Mouse (Mus musculus): ENCODE data around the gene Stk24. TPM values are rescaled to one million over a fixed set of nuclear protein-coding genes. Genes with fewer than 3 reads are reported as not detected.

Gene Stk24
- total RNA-seq, 2 experiments from 2014 or later, result 65.3 to 66.0 TPM

DNA sequence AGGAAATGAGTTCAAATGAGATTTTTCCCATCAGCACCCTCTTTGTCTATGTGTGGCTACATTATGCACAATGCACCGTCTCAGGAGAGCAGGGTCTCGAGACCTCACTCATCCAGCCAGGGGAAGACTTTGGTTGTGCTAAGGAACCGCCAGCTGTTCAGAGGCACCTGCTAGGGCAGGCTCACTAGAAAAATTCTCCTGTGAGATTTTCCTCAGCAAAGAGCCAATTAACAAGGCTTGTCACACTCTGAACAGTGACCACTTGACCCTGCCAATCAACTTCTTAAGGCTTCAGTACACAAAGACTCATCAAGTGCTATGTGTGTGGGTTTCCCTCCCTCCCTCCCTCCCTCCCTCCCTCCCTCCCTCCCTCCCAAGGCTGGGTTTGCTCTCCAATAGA lies 4.0 kb upstream of the Stk24 start:
- DNase-seq (ENCODE audit: low spot score in 2 of 2), result no peak

DNA sequence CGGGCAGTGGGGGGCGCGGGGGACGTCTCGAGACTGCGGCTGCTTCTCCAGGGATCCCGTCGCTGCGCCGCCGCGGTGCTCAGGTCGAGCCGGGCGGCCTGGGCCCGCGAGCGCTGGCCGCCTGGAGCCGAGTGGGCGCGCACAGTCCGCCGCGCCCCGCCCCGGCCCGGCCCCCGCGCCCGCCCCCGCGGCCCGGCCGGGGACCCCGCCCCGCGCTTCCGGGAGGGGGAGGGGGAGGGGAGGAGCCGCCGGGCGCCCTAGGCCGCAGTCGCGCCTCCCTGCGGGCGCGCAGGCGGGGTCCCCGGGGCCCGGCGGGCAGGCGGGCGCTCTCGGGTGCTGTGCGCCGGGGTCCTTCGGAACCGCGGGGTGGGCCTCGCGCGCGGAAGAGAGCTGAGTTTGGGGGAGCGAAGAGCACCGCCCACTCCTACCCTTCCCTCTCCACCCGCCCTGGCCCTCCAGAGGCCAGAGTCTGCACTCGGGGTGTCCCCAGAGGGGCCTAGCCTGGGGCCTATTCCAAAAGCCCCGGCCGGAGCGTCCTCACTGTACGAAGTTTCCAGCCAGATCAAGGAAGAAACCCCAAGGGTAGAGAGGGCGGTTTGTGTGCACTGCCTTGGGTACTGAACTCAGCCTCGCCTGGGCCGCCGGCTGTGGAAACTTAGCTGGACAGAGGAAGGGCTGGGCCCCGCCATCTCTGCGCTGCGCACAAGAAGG lies 540 bp downstream of the Stk24 start:
- peak; percentile 47 to 73 for DNase-seq (ENCODE audit: low spot score in 2 of 2)

DNA sequence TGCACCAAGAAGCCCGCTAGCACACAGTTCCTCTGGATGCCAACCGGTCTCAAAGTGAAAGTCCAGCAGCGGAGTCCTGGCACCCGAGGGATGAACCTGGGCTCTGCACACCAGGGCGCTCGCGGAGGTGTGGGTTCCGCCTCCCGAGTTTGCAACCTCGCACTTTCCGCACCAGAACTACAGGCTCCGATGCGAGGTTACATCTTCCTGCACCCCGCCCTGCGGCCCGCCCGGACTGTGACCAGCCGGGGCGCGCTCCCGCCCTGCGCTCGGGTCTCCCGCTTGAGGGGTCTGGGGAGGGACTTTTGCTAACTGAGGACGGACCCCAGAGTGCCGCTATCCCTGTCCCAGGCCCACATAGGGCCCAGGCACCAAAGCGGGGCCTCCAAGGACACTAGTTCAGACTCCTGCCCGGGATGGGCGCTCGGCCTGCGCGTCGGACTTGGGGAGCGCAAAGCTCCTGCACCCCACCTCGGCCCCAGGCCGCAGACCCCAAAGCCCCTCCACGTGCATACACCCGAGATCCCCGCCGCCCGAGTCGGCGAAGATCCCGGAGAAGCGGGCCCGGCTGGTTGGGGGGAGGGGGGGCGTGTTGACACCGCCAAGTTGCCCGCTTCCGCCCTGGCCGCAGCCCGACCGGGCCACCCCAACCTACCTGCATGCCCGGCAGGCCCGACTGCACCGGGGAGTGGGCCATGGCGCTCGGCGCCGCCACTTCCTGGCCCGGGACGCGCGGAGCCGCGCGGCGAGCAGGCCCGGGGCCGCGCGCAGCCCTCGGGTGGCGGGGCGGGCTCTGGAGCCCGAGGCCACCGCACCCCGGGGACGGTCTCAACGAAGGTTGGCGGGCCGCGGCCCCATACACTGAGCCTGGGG lies 1.3 kb downstream of the Stk24 start:
- peak in 1 of 2 experiments; percentile 22 for DNase-seq (ENCODE audit: low spot score in 2 of 2)

DNA sequence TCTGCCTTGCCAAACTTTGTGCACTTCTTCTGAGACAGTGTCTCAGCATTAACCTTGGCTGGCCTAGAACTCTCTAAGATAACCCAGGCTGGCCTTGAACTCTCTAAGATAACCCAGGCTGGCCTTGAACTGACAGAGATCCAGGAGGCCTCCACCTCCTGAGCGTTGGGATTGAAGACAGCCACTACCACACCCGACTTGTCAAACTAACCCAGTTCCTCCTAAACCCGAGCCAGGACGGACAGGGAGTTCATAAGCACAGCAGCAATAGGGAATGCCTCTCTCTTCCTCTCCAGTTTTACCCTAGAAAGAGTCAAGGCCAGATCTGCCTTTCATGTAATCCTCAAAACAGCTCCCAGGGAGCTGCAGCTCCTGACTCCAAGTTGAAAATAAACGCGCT lies 3.2 kb downstream of the Stk24 start:
- no peak for DNase-seq (ENCODE audit: low spot score in 2 of 2)

DNA sequence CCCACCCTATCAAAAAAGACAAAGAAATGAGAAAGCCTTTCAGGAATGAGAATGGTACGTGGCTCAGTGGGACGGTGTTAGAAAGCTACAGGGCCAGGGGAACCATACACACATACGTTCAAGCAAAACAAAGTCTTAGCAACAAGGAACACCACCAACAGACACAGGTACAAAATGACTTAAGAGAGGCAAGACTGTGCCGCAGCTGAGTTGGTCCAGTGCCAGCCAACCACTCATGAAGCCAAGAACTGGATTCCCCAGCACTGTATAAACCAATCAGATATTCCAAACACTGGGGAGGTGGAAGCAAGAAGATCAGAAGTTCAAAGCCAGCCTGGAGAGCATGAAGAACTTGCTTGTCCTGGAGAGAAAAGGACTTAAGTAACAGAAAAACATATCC lies 5.9 kb downstream of the Stk24 start:
- no peak for DNase-seq (ENCODE audit: low spot score in 2 of 2)

DNA sequence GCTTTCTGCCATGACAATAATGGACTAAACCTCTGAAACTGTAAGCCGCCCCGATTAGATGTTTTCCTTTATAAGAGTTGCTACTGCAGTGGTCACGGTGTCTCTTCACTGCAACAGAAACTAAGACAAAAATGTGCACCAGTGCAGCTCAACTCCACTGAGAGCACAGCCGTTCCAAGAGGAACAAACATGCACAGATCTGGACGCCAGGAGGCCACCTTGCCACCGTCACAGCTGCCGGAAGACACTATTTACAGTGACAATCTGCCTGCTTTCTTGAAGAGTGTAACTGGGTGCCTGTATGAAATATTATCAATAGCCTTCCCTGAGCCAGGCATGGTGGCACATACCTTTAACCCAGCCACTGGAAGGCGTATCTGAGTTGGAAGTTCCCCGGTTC lies 6.8 kb downstream of the Stk24 start:
- no peak for DNase-seq (ENCODE audit: low spot score in 2 of 2)

DNA sequence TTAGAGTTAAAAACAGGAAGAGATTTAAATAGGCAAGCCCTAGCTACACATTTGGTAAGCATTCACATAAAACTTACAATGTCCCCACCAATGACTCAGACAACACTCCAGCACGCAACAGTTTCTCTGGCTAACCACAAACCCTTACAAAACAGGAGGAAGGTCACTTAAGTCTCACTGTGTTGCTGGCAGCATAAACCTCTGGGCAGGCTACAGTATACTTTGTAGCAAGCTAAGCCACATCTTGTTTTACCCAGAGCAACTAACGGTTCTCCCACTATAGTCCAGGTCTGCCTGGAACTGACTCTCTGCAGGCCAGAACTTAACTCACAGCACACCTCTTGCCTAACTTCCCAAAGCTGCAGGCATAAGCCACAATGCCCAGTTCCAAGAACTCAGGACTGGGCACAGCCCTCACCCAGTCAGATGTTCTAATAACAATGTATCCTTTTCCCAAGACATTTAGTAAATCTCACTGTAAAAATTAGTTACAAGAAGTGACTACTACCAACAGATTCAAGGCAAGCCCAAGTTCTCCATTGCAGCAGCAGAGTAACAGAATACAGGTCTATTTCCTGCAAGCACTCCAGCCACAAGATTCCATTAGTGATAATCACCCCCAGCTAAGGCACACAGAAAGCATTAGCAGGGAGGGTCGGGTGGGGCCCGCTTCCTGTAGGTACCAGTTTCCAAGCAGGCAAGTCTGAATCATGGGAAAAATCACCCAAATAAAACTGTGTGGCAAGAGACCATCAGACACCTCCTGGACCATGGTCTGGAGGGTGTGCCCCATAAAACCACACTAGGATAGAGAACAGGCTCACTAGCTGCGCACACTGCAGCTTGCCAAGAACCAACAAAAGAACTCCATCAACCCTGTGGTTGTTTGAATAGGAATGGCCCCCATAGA lies 7.6 kb downstream of the Stk24 start:
- no peak for DNase-seq (ENCODE audit: low spot score in 2 of 2)

DNA sequence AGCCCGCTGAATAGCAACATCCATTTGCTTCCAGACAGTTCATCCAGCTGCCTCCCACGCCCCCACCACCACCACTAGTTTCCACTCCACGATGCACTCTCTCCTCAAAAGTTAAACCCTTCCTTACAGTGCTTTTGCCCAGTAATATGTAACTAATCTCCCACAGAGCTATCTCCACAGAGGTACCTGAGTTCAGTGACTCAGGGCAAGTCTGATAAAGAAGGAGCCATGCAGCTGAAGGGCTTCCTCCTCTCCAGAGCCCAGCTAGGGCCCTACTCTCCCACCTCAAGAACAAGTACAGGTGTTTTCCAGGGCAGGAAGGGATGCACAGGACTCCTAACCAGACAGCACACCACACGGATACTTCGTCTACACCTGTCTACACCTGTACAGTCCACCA lies 10.4 kb downstream of the Stk24 start:
- no peak for DNase-seq (ENCODE audit: low spot score in 2 of 2)

DNA sequence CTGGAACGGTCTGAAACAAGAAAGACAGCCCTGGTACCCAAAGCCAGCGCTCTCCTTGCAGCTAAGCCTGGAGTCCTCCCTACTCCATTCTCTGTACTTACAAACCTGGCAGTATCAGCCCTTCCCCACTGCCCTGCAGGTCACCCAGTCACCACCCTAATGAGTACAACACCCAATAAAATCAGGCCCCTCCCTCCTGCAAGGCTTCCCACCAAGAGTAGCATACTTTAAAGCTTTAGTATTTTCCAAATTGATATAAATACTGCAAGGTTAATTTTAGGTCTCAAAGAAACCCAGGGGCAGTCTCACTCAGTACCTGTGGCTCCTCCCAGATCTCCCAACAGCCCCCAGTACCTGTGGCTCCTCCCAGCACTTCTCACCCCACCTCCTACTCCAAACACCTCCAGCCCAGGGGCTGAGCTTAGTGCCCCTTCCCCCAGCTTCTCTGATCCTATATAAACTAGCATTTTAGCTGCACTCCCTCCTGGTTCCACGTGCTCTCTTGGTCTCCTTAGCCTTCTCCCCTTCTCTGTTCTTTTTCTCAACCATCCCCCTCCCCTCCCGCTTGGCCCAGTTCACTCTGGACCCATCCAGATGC lies 11.6 kb downstream of the Stk24 start:
- DNase-seq (ENCODE audit: low spot score in 2 of 2), result no peak

DNA sequence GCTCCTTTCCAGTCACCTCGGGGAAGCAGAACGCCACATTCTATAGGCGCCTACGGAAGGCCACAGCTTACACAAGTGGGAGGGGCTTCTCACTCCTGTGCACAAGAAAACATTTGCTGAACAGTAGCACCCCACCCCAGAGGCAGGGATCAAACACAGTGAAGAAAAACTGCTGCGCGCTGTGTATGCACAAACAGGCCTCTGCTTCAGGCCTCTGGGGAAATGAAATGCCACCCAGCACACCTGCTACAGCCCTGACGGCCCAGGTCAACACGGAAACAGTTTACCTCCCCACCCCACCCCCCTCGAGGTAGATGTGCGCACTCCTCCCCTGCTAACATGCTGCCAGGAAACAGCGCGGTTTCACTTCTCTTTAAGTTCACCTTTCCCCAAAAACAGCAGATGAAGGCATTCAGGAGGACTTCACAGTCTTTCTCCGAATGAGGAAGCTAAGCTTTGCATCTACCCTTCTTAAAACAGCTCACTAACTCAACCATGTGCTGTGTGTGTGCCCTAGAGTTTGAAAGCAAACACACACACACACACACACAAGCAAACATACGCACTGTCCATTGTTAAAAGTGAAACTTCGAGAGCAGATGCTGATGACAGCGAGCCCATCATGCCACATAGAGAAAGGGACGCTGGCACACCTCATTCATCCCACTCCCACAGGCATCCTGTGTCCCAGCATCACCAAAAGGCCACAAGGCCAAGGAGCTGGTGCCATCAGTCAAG lies 13.7 kb downstream of the Stk24 start:
- DNase-seq (ENCODE audit: low spot score in 2 of 2), result no peak

DNA sequence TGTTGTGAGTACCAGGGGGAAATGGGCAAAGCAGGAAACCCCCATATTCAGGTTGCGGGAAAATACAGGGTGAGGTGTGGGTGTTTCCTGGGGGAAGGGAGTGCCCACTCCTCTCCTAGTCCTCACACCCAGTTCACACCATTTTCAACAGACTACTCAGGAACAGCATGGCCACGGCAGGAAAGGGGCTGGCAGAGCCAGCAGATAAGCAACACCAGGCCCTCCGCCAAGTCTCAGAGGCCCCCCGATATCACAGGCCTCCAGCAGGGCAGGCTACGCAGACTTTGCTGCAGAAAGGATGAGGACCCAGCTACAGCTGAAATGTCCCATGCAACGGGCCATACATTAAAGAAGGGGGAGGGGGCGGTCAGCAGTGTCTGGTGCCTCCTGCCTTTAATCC lies 14.4 kb downstream of the Stk24 start:
- DNase-seq (ENCODE audit: low spot score in 2 of 2), result no peak

DNA sequence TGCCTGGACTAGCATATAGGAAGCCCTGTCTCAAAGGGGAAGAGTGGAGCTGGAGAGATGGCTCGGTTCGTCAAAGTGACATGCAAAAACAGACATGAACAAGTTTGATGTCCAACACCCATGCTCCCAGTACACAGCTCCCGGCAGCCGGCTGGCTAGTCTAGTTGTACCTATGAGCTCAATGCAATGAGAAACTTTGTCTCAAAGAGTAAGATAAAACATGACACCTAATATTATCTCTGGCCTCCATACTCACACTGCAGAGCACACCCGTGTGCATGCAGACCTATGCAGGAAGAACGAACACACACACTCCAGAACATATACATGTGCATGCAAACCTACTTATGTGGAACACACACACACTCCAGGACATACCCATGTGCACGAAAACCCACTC lies 15.5 kb downstream of the Stk24 start:
- DNase-seq (ENCODE audit: low spot score in 2 of 2), result no peak

DNA sequence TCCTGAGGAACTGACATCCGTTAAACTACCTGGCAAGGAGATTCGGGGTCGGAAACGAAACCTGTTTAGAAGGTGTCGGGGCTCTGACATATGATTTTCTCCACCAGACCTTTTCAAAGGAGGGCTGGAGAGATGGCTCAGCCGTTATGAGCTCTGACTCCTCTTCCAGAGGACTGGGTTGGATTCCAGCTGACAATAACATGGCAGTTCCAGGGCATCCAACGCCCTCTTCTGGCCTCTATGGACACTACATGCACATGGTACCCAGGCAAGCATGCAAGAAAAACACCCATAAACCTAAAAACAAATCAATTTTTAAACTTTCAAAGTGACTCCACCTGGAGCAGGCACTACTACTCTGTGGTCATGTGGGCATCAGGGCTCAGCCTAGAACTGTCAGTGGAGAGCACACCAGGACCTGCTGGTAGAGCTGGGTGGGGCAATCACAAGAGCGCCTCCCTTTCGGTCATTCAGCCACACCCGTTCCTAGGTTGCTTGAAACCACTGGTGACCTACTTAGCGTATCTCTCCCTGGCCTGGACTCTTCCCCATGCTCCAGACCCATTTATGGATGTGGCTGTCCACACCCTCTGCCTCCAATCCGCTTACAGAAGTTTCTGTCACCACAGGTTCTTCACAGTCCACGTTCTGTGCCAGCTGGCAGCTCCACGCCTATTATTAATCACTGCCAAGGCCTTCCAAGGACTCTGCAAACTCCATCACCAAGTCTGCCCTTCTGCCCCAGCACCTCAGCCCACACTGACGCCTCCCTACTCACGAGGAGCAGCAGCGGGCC lies 18.3 kb downstream of the Stk24 start:
- DNase-seq (ENCODE audit: low spot score in 2 of 2), result no peak

DNA sequence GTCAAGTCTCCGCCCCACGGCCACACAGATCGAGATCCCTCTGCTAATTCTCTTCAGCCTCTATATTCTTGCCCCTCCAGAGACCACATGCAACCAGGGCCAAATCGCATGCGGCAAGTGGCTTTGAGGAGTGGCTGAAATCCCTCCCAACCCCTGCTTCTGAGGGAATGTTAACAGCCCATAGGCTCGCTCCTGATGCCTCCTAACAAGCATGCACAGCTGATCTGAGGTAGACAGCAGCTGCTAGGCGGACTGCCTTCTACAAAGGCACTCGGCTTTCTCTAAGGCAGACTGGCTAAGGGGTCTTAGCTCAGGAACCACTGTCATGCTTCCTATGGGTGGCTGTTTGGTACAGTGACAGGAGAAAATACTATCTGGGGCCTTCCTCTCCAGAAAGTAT lies 20.0 kb downstream of the Stk24 start:
- no peak for DNase-seq (ENCODE audit: low spot score in 2 of 2)

DNA sequence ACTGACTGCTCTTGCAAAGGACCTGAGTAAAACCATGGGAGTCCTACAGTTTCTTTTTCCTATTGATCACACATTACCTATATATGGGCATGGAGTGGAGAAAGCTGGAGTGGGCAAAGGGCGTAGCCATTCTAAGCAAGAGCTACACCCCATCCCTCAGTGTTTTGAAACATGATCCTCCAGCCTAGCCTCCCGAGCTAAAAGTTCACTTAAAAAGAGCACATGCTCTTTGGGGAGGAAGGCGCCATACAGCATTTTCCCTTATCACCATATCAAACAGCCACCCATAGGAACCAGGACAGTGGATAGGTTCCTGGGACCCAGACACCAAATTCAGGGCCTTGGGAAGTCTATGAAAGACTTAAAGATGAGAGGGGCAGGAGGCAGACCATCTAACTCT lies 20.8 kb downstream of the Stk24 start:
- no peak for DNase-seq (ENCODE audit: low spot score in 2 of 2)

DNA sequence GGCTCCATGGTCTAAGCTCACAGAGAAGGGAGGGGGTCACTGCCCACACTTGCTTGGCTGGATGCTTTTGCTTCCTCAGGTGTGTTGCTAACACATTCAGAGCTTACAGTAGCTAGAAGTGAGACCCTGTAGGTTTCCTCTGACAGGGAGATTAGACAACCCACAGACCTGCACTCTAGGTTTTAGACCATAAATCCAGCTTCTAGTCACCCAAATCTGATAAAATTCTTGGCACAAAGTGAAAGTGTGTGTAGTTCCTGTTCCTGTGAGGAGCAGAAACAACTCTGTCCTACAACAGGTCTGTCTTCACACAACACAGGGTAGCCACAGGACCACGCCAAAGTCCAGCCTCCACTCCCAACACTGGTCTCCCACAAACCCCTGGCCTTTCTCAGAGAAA lies 21.5 kb downstream of the Stk24 start:
- no peak for DNase-seq (ENCODE audit: low spot score in 2 of 2)

DNA sequence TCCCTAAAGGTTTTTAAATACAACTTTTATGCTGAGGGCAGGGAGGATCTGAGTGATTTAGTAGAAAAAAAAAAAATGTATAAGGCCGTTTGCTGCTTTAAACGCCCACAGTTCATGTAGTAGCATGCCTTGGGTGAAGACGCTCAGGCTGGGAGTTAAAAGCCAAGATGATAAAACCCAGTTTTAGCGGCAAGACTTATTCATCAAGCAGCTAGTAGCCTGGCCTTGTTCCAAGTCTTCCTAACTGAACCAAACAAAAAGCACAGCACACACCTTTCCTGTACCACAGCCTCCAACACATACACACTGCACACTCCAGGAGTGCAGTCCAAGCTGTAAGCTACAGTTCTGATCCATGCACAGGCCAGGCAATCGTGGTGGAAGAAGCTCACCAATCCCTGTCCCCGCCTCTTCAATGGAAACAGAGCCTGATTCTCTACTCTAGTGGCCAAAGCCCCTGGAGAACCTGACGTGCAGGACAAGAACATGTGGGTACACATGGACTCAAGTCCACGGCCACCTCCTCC lies 23.4 kb downstream of the Stk24 start:
- no peak for DNase-seq (ENCODE audit: low spot score in 2 of 2)

DNA sequence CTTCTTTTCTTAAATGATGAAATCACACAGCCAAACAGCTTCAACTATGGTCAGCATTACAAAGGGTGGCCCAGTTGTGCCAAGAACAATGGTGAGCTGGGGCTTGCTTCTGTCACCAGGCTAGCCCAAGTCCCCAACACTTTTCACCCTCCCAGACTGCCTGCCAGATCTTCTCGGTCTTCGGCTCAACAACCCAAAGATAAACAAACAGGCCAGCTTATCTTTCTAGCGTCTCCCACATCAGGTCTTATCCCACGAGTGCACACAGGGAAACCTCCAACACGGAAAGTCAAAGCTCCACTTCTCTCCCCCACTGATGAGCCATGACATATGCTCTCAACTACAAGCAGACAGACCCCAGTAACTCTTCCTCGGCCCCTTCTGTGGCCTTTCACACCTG lies 24.1 kb downstream of the Stk24 start:
- DNase-seq (ENCODE audit: low spot score in 2 of 2), result no peak

DNA sequence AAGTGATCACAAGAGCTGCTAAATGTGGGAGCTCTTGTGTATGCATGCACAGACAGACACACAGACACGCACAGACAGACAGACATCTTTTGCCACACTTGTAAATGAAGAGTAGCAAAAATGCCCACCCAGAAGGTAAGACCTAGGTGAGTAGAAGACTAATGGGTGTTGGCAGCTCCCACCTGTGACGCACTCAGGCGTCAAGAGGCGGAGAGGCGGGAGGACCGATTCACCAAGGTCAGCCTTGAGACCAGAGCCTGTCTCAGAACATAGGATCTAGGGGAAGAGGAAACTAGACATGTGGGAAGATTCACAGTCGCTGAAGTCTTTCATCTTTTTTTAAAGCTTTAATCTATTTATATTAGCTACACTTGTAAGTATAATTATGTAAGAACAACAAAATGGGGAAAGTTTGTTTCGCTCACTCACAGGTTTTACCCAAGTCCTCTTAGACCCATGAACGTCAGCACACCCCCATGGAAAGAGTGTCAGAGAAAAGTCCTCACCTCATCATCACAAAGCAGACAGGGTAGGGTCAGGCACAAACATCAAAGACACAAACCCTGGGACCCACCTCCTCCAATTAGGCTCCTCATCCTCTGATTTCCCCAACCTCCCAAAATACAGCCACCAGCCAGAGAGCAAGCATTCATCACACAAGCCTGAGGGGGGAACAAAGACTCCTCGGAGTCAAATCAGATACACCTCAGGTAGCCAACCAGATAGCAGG lies 26.0 kb downstream of the Stk24 start:
- DNase-seq (ENCODE audit: low spot score in 2 of 2), result no peak

Data from left cerebral cortex, adult 18-20 months (tissue).